Mouse (Mus musculus): ENCODE measurements around the gene Tubb4b. TPM values are rescaled to one million over a fixed set of nuclear protein-coding genes. Genes with fewer than 3 reads are reported as not detected.

Gene Tubb4b
- polyA plus RNA-seq, 1 experiment: 359 TPM

GRCm38 (mm10) chr2:25213266-25213865 is 11.1 kb downstream of the Tubb4b start:
- TF ChIP-seq MYOD1 (IDR thresholded peaks at IDR 0.05; ENCODE audit: control insufficient read depth in 1 of 3, insufficient read length in 2 of 3, low read depth in 2 of 3) (no peak), REST (IDR thresholded peaks at IDR 0.05; ENCODE audit: insufficient read depth, insufficient read length) (no peak), CEBPB (IDR thresholded peaks at IDR 0.05; ENCODE audit: insufficient read depth, poor library complexity, severe bottlenecking) (no peak), MAX (IDR thresholded peaks at IDR 0.05; ENCODE audit: low read depth) (no peak), TCF12 (IDR thresholded peaks at IDR 0.05; ENCODE audit: insufficient read depth, poor library complexity, severe bottlenecking) (no peak)
- Histone ChIP-seq H3K79me2 (ENCODE audit: control insufficient read depth, insufficient read depth) (peaks cover 20% of the 10 kb centered on the region), H3ac (ENCODE audit: control insufficient read depth, insufficient read length) (no peak overlapping the region), H3K4me2 (ENCODE audit: low read depth) (no peak overlapping the region), H3K27me3 (ENCODE audit: control insufficient read depth, insufficient read depth, insufficient read length) (no peaks in the 10 kb centered on the region), H3K4me3 (no peak overlapping the region), H3K36me3 (ENCODE audit: control insufficient read depth, insufficient read depth) (no peaks in the 10 kb centered on the region)

GRCm38 (mm10) chr2:25211121-25211670 is 13.3 kb downstream of the Tubb4b start, which contains the start of gene Nelfb:
Gene Nelfb, minus strand, starts transcription at chr2:25211489.
- Histone ChIP-seq H3ac (ENCODE audit: control insufficient read depth, insufficient read length) (peak within 1 kb of the TSS; percentile 41), H3K4me2 (ENCODE audit: low read depth) (peak within 1 kb of the TSS; percentile 96), H3K36me3 (ENCODE audit: control insufficient read depth, insufficient read depth) (peaks cover 5% of the 10 kb centered on the region), H3K4me3 (peak within 1 kb of the TSS; percentile 96), H3K27me3 (ENCODE audit: control insufficient read depth, insufficient read depth, insufficient read length) (no peaks in the 10 kb centered on the region), H3K79me2 (ENCODE audit: control insufficient read depth, insufficient read depth) (peaks cover 34% of the 10 kb centered on the region)
- peak; percentile 90 for TF ChIP-seq POLR2A (IDR thresholded peaks at IDR 0.05; ENCODE audit: insufficient read length, low read depth)
- TF ChIP-seq MYOD1 (IDR thresholded peaks at IDR 0.05; ENCODE audit: control insufficient read depth in 1 of 3, insufficient read length in 2 of 3, low read depth in 2 of 3): peak in 1 of 3 experiments; percentile 27
- TF ChIP-seq SRF (IDR thresholded peaks at IDR 0.05; ENCODE audit: control insufficient read depth, insufficient read length, low read depth): no peak
- TF ChIP-seq MYOG (IDR thresholded peaks at IDR 0.05; ENCODE audit: control insufficient read depth in 1 of 3, insufficient read depth in 1 of 3, insufficient read length in 2 of 3, low read depth in 2 of 3): peak in 1 of 3 experiments; percentile 47
- TF ChIP-seq POLR2AphosphoS2 (IDR thresholded peaks at IDR 0.05; ENCODE audit: insufficient read length, low read depth): peak; percentile 87

DNA sequence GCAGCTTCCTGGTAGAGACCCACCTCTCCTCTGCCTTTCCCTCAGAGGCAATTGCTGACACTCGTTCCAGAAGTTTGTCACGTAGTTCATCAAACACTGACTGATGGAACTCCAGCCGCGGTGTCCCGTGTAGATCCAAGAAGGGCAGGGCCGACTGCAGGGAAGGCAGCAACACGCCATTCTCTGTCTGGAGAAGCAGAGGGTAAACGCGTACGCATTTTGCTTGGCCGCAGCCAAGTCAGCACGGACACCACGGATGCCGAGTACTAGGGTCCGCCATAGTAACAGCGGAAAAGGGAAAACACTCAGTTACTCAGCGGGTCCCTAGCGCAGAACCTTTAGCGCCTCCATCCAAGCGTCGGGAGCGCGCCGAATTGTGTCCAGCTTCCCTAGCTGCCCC is 13.8 kb downstream of the Tubb4b start:
- no peak for TF ChIP-seq TCF3 (IDR thresholded peaks at IDR 0.05; ENCODE audit: insufficient read length, low read depth)
- TF ChIP-seq POLR2A (IDR thresholded peaks at IDR 0.05; ENCODE audit: insufficient read length, low read depth): no peak
- no peak for TF ChIP-seq REST (IDR thresholded peaks at IDR 0.05; ENCODE audit: insufficient read depth, insufficient read length)
- no peak for TF ChIP-seq USF1 (IDR thresholded peaks at IDR 0.05; ENCODE audit: low read depth)
- no peak for TF ChIP-seq TCF12 (IDR thresholded peaks at IDR 0.05; ENCODE audit: insufficient read depth, poor library complexity, severe bottlenecking)
- TF ChIP-seq MYOG (IDR thresholded peaks at IDR 0.05; ENCODE audit: control insufficient read depth in 1 of 3, insufficient read depth in 1 of 3, insufficient read length in 2 of 3, low read depth in 2 of 3): no peak
- TF ChIP-seq CEBPB (IDR thresholded peaks at IDR 0.05; ENCODE audit: insufficient read depth, poor library complexity, severe bottlenecking): no peak
- no peak for TF ChIP-seq E2F4 (IDR thresholded peaks at IDR 0.05; ENCODE audit: insufficient read depth)
- no peak for TF ChIP-seq MYOD1 (IDR thresholded peaks at IDR 0.05; ENCODE audit: control insufficient read depth in 1 of 3, insufficient read length in 2 of 3, low read depth in 2 of 3)
- no peak for TF ChIP-seq MAX (IDR thresholded peaks at IDR 0.05; ENCODE audit: low read depth)
- no peak for TF ChIP-seq SRF (IDR thresholded peaks at IDR 0.05; ENCODE audit: control insufficient read depth, insufficient read length, low read depth)
- no peak for TF ChIP-seq POLR2AphosphoS2 (IDR thresholded peaks at IDR 0.05; ENCODE audit: insufficient read length, low read depth)
- Histone ChIP-seq H3K79me2 (ENCODE audit: control insufficient read depth, insufficient read depth) (peaks cover 34% of the 10 kb centered on the region), H3K4me3 (peak overlapping the region; percentile 96)

DNA sequence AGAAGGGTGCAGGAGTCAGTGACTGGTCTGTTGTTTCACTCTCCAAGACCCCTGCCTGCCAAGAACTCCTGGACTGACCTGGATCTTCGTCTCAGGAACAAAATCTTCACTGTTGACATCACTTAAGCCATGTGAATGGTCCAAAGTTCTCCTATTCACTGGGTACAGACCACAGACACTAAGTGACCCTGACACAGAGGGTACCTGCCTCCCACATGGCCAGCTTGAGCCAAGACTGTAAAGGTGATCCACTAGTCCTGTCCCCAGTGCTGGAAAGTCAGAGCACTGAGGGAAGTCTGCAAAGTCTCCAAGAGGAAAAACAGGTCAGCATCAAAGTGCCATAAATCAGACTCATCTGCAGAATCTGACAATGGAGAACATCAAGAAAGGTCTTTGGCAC is 16.9 kb downstream of the Tubb4b start:
- H3K4me2 ChIP-seq (ENCODE audit: low read depth): no peak overlapping the region
- no peak overlapping the region for H3K4me3 ChIP-seq
- TF ChIP-seq E2F4 (IDR thresholded peaks at IDR 0.05; ENCODE audit: insufficient read depth): no peak
- TF ChIP-seq TCF12 (IDR thresholded peaks at IDR 0.05; ENCODE audit: insufficient read depth, poor library complexity, severe bottlenecking): no peak
- TF ChIP-seq USF1 (IDR thresholded peaks at IDR 0.05; ENCODE audit: low read depth): no peak
- no peak for TF ChIP-seq POLR2A (IDR thresholded peaks at IDR 0.05; ENCODE audit: insufficient read length, low read depth)
- TF ChIP-seq POLR2AphosphoS2 (IDR thresholded peaks at IDR 0.05; ENCODE audit: insufficient read length, low read depth): no peak
- TF ChIP-seq MAX (IDR thresholded peaks at IDR 0.05; ENCODE audit: low read depth): no peak
- TF ChIP-seq REST (IDR thresholded peaks at IDR 0.05; ENCODE audit: insufficient read depth, insufficient read length): no peak
- no peak for TF ChIP-seq CEBPB (IDR thresholded peaks at IDR 0.05; ENCODE audit: insufficient read depth, poor library complexity, severe bottlenecking)
- TF ChIP-seq MYOG (IDR thresholded peaks at IDR 0.05; ENCODE audit: control insufficient read depth in 1 of 3, insufficient read depth in 1 of 3, insufficient read length in 2 of 3, low read depth in 2 of 3): no peak
- no peak for TF ChIP-seq SRF (IDR thresholded peaks at IDR 0.05; ENCODE audit: control insufficient read depth, insufficient read length, low read depth)
- no peak for TF ChIP-seq TCF3 (IDR thresholded peaks at IDR 0.05; ENCODE audit: insufficient read length, low read depth)
- no peak for TF ChIP-seq MYOD1 (IDR thresholded peaks at IDR 0.05; ENCODE audit: control insufficient read depth in 1 of 3, insufficient read length in 2 of 3, low read depth in 2 of 3)
- H3K27me3 ChIP-seq (ENCODE audit: control insufficient read depth, insufficient read depth, insufficient read length): no peaks in the 10 kb centered on the region
- H3K79me2 ChIP-seq (ENCODE audit: control insufficient read depth, insufficient read depth): peaks cover 34% of the 10 kb centered on the region
- peaks cover 21% of the 10 kb centered on the region for H3K36me3 ChIP-seq (ENCODE audit: control insufficient read depth, insufficient read depth)
- no peak overlapping the region for H3ac ChIP-seq (ENCODE audit: control insufficient read depth, insufficient read length)

More for the DNA sequence above, 13.8 kb downstream of the Tubb4b start:
- peak overlapping the region; percentile 41 for H3ac ChIP-seq (ENCODE audit: control insufficient read depth, insufficient read length)
- H3K4me2 ChIP-seq (ENCODE audit: low read depth): peak overlapping the region; percentile 96
- peaks cover 9% of the 10 kb centered on the region for H3K36me3 ChIP-seq (ENCODE audit: control insufficient read depth, insufficient read depth)
- no peaks in the 10 kb centered on the region for H3K27me3 ChIP-seq (ENCODE audit: control insufficient read depth, insufficient read depth, insufficient read length)

Measured in myocyte (in vitro differentiated cells).